Mouse (Mus musculus) heart, embryonic 11.5 days (tissue): ENCODE results near the gene Fto. TPM values are rescaled to one million over a fixed set of nuclear protein-coding genes. Genes with fewer than 3 reads are reported as not detected.

Experiments used
- ATAC-seq: fragments of 200-750 bp; cut with Nextera tagmentation; replicated peaks from 2 replicates; pipeline ENCODE4 v1.8.0; 2017; ENCODE audit warnings: moderate library complexity; ENCODE audit not compliant: insufficient number of reproducible peaks, low FRiP score, low TSS enrichment
- H3K27ac ChIP-seq: fragments of 300-500 bp; sonication (generic); 2 replicates; pipeline ENCODE4 v1.5.1; 2014; ENCODE audit warnings: mild to moderate bottlenecking, low read depth, low read length
- H3K27me3 ChIP-seq: fragments of 300-500 bp; sonication (generic); 2 replicates; pipeline ENCODE4 v1.6.1; 2014; ENCODE audit warnings: mild to moderate bottlenecking, low read length, mixed read lengths; ENCODE audit not compliant: control insufficient read depth, insufficient read depth
- H3K36me3 ChIP-seq: fragments of 300-500 bp; sonication (generic); 2 replicates; pipeline ENCODE4 v1.6.1; 2014; ENCODE audit warnings: mild to moderate bottlenecking, low read length, moderate library complexity, mixed read lengths; ENCODE audit not compliant: control insufficient read depth, insufficient read depth
- H3K4me1 ChIP-seq: fragments of 300-500 bp; sonication (generic); 2 replicates; pipeline ENCODE4 v1.6.1; 2014; ENCODE audit warnings: low read length; ENCODE audit not compliant: control insufficient read depth, insufficient read depth
- H3K4me2 ChIP-seq: fragments of 300-500 bp; sonication (generic); 2 replicates; pipeline ENCODE4 v1.6.1; 2014; ENCODE audit warnings: mild to moderate bottlenecking, moderate library complexity
- H3K4me3 ChIP-seq: fragments of 300-500 bp; sonication (generic); 2 replicates; pipeline ENCODE4 v1.5.1; 2014; ENCODE audit warnings: low read depth, low read length
- H3K9ac ChIP-seq: fragments of 300-500 bp; sonication (generic); 2 replicates; pipeline ENCODE4 v1.6.1; 2014; ENCODE audit warnings: mild to moderate bottlenecking, low read depth, low read length, moderate library complexity
- H3K9me3 ChIP-seq: fragments of 300-500 bp; sonication (generic); replicated peaks from 2 replicates; pipeline ENCODE4 v1.6.1; 2016; ENCODE audit warnings: low read length; ENCODE audit not compliant: control insufficient read depth
- WGBS: fragments of 180-500 bp; shearing (Covaris S2); extraction: QIAGEN DNeasy Blood & Tissue Kit; methylation state at CpG from one replicate; pipeline ENCODE4 v1.1.7; 2014; ENCODE audit not compliant: insufficient replicate concordance; 5-methylcytosine and 5-hydroxymethylcytosine counted together
- polyA plus RNA-seq: library from polyadenylated mRNA; unstranded; fragments of >200 nt; fragmentation: Nextera tagmentation; extraction: Ambion mirVana; gene quantifications from 2 replicates; pipeline ENCODE4 v1.2.1, GENCODE M21; 2014

The Fto gene
- polyA plus RNA-seq, 1 experiment from 2014 or later, result 70.1 TPM

- H3K4me2 ChIP-seq, result no peak overlapping the region
- 89% methylated on average over 5 of the region's 5 CpGs for WGBS
- H3K4me3 ChIP-seq, result no peak overlapping the region
- H3K27ac ChIP-seq, result no peak overlapping the region
- H3K9me3 ChIP-seq, result no peaks in the 10 kb centered on the region
- H3K9ac ChIP-seq, result no peak overlapping the region
- no peak for ATAC-seq
- peaks cover 8% of the 10 kb centered on the region for H3K4me1 ChIP-seq
- H3K36me3 ChIP-seq, result no peaks in the 10 kb centered on the region
- H3K27me3 ChIP-seq, result no peaks in the 10 kb centered on the region
Measured at GRCm38 (mm10) chr8:91317567-91318227, 4.4 kb downstream of the Fto start.

DNA sequence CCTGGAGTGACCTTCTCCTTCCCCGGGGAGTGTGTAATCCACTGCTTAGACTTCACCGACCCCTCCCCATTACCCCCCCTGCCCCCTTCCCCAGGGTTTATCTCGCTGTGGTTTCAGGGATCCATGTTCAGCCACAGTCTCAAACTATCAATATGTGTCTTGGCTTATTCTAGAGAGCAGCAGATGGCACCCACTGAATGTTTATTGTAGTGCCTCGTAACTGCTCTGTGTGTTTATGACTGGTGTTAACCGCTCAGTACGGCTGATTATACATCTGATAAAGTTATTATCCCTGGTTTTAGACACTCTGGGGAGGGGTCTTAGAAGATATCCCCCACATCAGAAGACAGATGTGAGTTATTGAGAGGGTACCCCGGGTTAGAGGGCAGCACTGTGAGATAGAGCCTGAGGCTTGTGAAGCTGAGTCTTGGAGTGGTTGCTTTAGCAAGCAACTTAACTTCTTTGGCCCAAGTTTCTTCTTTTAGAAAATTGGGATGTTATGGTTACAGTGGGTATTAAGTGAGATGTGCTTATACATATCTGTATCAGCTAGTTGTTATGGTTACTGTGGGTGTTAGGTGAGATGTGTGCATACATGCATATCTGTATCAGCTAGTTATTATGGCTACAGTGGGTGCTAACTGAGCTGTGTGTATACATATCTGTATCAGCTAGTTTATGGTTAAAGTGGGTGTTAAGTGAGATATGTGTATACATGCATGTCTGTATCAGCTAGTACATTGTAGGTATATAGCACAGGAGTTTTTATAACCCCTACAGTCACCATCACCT lies 5.8 kb downstream of the Fto start:
- H3K27ac ChIP-seq, result no peak overlapping the region
- H3K36me3 ChIP-seq, result no peaks in the 10 kb centered on the region
- 78% methylated on average over 7 of the region's 7 CpGs for WGBS
- H3K9me3 ChIP-seq, result no peaks in the 10 kb centered on the region
- H3K27me3 ChIP-seq, result no peaks in the 10 kb centered on the region
- ATAC-seq, result no peak
- no peak overlapping the region for H3K4me2 ChIP-seq
- no peak overlapping the region for H3K4me3 ChIP-seq
- H3K9ac ChIP-seq, result no peak overlapping the region
- peaks cover 15% of the 10 kb centered on the region for H3K4me1 ChIP-seq

DNA sequence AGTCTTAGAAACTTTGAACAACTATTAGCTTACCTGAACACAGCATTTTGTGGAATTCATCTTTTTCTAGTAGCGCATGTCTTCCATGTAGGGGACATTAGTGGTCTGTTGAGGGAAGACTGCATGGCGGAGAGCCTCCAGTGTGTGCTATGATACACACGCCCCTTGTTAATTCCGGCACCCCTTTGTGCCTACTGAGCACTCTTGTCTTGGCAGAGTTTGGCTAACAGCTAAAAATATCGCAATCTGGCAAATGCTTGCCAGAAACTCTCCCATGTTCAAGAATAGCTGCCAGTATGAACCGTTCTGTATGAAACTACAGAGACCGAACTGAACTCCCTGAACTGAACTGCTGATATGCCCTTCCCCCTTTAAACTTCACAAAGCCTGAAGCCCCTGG lies 10.2 kb downstream of the Fto start:
- no peak overlapping the region for H3K27ac ChIP-seq
- no peak for ATAC-seq
- H3K27me3 ChIP-seq, result no peaks in the 10 kb centered on the region
- H3K9ac ChIP-seq, result no peak overlapping the region
- WGBS, result 74% methylated on average over 7 of the region's 7 CpGs
- H3K9me3 ChIP-seq, result no peaks in the 10 kb centered on the region
- peaks cover 14% of the 10 kb centered on the region for H3K4me1 ChIP-seq
- H3K36me3 ChIP-seq, result 0 out of 2 replicates have a peak, but pooled peaks cover 4% of the 10 kb centered on the region
- H3K4me3 ChIP-seq, result no peak overlapping the region
- no peak overlapping the region for H3K4me2 ChIP-seq

GRCm38 (mm10) chr8:91324271-91324670 lies 10.9 kb downstream of the Fto start:
- Histone ChIP-seq H3K4me1 (peaks cover 20% of the 10 kb centered on the region), H3K4me2 (no peak overlapping the region), H3K36me3 (0 out of 2 replicates have a peak, but pooled peaks cover 4% of the 10 kb centered on the region), H3K9ac (no peak overlapping the region), H3K9me3 (no peaks in the 10 kb centered on the region), H3K27ac (no peak overlapping the region), H3K4me3 (no peak overlapping the region), H3K27me3 (no peaks in the 10 kb centered on the region)
- 69% methylated on average over 9 of the region's 9 CpGs for WGBS
- ATAC-seq, result no peak

DNA sequence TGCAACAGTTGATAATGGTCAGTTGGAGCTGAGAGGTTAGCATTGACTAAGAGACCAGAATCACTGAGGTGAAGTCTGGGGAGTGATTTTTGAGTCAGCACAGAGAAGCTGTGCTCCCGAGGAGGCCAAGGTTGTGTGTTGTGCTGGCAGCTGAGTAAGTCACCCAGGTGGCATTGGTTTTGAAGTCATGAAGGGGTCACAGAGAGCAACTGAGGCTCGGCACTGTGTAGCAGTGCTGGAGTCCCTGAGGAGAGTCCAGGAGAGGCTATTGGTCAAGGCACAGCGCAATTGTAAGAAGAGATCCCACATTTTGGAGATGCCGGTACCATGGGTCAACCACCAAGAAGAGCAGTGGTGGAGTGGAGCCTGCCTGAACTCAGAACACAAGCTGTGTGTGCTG lies 11.6 kb downstream of the Fto start:
- H3K9me3 ChIP-seq, result no peaks in the 10 kb centered on the region
- peaks cover 26% of the 10 kb centered on the region for H3K4me1 ChIP-seq
- H3K9ac ChIP-seq, result no peak overlapping the region
- H3K27ac ChIP-seq, result no peak overlapping the region
- no peak overlapping the region for H3K4me2 ChIP-seq
- ATAC-seq, result no peak
- no peaks in the 10 kb centered on the region for H3K27me3 ChIP-seq
- 0 out of 2 replicates have a peak, but pooled peaks cover 4% of the 10 kb centered on the region for H3K36me3 ChIP-seq
- 89% methylated on average over 4 of the region's 4 CpGs for WGBS
- H3K4me3 ChIP-seq, result no peak overlapping the region

DNA sequence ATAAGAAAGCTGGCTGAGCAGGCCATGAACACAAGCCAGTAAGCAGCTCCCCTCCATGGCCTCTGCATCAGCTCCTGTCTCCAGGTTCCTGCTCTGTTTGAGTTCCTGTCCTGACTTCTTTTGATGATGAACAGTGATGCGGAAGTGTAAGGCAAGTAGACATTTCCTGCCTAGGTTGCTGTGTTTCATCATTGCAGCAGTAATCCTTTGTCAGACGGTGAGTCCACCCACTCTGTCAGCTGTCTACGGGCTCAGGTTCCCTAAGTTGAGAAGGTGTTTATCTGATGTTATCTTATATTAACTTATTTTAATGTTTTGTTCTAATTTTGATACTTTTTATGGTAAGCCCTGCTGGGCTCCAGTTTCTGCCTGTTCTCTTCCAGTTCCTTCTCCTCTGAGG lies 12.7 kb downstream of the Fto start:
- H3K36me3 ChIP-seq, result 0 out of 2 replicates have a peak, but pooled peaks cover 4% of the 10 kb centered on the region
- peaks cover 34% of the 10 kb centered on the region for H3K4me1 ChIP-seq
- H3K27ac ChIP-seq, result no peak overlapping the region
- H3K27me3 ChIP-seq, result no peaks in the 10 kb centered on the region
- no peak overlapping the region for H3K9ac ChIP-seq
- no peak overlapping the region for H3K4me3 ChIP-seq
- H3K4me2 ChIP-seq, result no peak overlapping the region
- no peaks in the 10 kb centered on the region for H3K9me3 ChIP-seq
- 49% methylated on average over 3 of the region's 3 CpGs for WGBS
- no peak for ATAC-seq

- H3K4me3 ChIP-seq, result no peak overlapping the region
- H3K4me2 ChIP-seq, result no peak overlapping the region
- H3K9me3 ChIP-seq, result no peaks in the 10 kb centered on the region
- H3K36me3 ChIP-seq, result 0 out of 2 replicates have a peak, but pooled peaks cover 4% of the 10 kb centered on the region
- no peak for ATAC-seq
- H3K9ac ChIP-seq, result no peak overlapping the region
- peaks cover 42% of the 10 kb centered on the region for H3K4me1 ChIP-seq
- WGBS, result 83% methylated on average over 6 of the region's 6 CpGs
- H3K27me3 ChIP-seq, result no peaks in the 10 kb centered on the region
- H3K27ac ChIP-seq, result no peak overlapping the region
Measured at GRCm38 (mm10) chr8:91326946-91327345, 13.6 kb downstream of the Fto start.

- Histone ChIP-seq H3K36me3 (0 out of 2 replicates have a peak, but pooled peaks cover 4% of the 10 kb centered on the region), H3K4me3 (no peak overlapping the region), H3K9ac (no peak overlapping the region), H3K27me3 (no peaks in the 10 kb centered on the region), H3K9me3 (no peaks in the 10 kb centered on the region), H3K27ac (no peak overlapping the region), H3K4me1 (peaks cover 45% of the 10 kb centered on the region), H3K4me2 (no peak overlapping the region)
- ATAC-seq, result no peak
- WGBS, result 80% methylated on average over 11 of the region's 11 CpGs
Measured at GRCm38 (mm10) chr8:91327471-91328205, 14.3 kb downstream of the Fto start.
